Mouse (Mus musculus) urinary bladder, adult 18-20 months (tissue): ENCODE data around the gene Dusp12.

Experiments
- DNase-seq, 2 experiments: peaks; one replicate each; pipeline ENCODE4 v3.0.0; 2022; ENCODE audit warnings: low spot score in 2 of 2, mixed read lengths in 2 of 2

Dusp12 gene

GRCm38 (mm10) chr1:170884978-170885561, at the start of gene Dusp12, which contains the start of gene Gm26620:
Gene Dusp12, minus strand, starts transcription at chr1:170885540.
Gene Gm26620, plus strand, starts transcription at chr1:170885065.
- peak; percentile 78 to 80 for DNase-seq

- DNase-seq = no peak
These were observed 49.0 kb upstream of the Dusp12 start for GRCm38 (mm10) chr1:170934383-170934782.

GRCm38 (mm10) chr1:170933940-170934339, 48.6 kb upstream of the Dusp12 start:
- DNase-seq = no peak

- no peak for DNase-seq
These were observed 48.1 kb upstream of the Dusp12 start for GRCm38 (mm10) chr1:170933386-170933920.

GRCm38 (mm10) chr1:170932043-170932442, 46.7 kb upstream of the Dusp12 start:
- DNase-seq = no peak

GRCm38 (mm10) chr1:170929245-170929644, 43.9 kb upstream of the Dusp12 start:
- DNase-seq = no peak

- DNase-seq = no peak
These were observed 43.1 kb upstream of the Dusp12 start for GRCm38 (mm10) chr1:170928467-170928866.

GRCm38 (mm10) chr1:170927378-170927777, 42.0 kb upstream of the Dusp12 start, which contains the start of gene Fcrla:
Gene Fcrla, minus strand, starts transcription at chr1:170927583.
- no peak for DNase-seq

GRCm38 (mm10) chr1:170926941-170927340, 41.6 kb upstream of the Dusp12 start:
- no peak for DNase-seq

GRCm38 (mm10) chr1:170924485-170924884, 39.1 kb upstream of the Dusp12 start:
- no peak for DNase-seq

- DNase-seq = no peak
These were observed 34.0 kb upstream of the Dusp12 start for GRCm38 (mm10) chr1:170919308-170919707.

GRCm38 (mm10) chr1:170915657-170916056, 30.3 kb upstream of the Dusp12 start:
- DNase-seq = no peak

- no peak for DNase-seq
These were observed 27.7 kb upstream of the Dusp12 start, which contains the start of gene Fcrlb for GRCm38 (mm10) chr1:170912891-170913615. Gene Fcrlb, minus strand, starts transcription at chr1:170912941.

- no peak for DNase-seq
These were observed 26.7 kb upstream of the Dusp12 start for GRCm38 (mm10) chr1:170911907-170912660.

- no peak for DNase-seq
These were observed 23.0 kb upstream of the Dusp12 start for GRCm38 (mm10) chr1:170908341-170908740.

- DNase-seq = no peak
These were observed 22.3 kb upstream of the Dusp12 start for GRCm38 (mm10) chr1:170907456-170908191.

GRCm38 (mm10) chr1:170907111-170907455, 21.7 kb upstream of the Dusp12 start:
- DNase-seq = no peak

GRCm38 (mm10) chr1:170903485-170903884, 18.1 kb upstream of the Dusp12 start:
- DNase-seq = no peak

GRCm38 (mm10) chr1:170901536-170902238, 16.3 kb upstream of the Dusp12 start:
- DNase-seq = peak; percentile 60 to 68

- peak in 1 of 2 experiments; percentile 19 for DNase-seq
These were observed 15.6 kb upstream of the Dusp12 start for GRCm38 (mm10) chr1:170900799-170901467.
